1 mouse cellular context compared by ENCODE assay signal in the genomic region with DNA sequence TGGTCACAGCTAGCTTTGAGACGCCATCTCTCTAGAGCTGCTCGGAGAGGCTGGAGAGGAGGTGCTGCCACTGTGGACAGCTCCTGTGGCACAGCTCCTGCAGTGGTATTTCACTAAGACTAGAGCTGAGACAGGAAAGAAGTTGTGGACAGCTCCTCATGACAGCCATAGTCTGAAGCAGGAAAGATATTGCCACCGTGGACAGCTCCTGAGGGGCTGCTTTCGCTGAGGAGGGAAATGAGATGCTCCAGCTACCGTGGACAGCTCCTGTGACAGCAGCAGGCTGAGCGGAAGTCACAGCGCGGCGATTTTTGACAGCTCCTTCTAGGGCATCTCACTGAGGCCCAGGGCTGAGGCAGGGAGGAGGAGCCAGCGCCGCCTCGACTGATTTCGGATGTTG.
TF ChIP-seq lines count a peak whose summit lies in the region.

No protein-coding gene starts in this region.

TF ChIP-seq in MEL, 35 proteins besides CTCF, POLR2A, EP300 and RAD21 (continued from another document):
- TF ChIP-seq E2F4 (IDR thresholded peaks at IDR 0.05; ENCODE audit: borderline replicate concordance, low read depth, low read length) (no peak), CHD2 (IDR thresholded peaks at IDR 0.05; ENCODE audit: low read length) (no peak), ZMIZ1 (IDR thresholded peaks at IDR 0.05; ENCODE audit: low read depth, low read length) (no peak)
